Mouse (Mus musculus) mesoderm, embryonic 11.5 days (tissue): Measurements from ENCODE around the gene Micall1.
A peak's percentile ranks its signal among the peaks of the same experiment; 100 is the strongest.

Experiments used
- DNase-seq: peaks from one replicate; pipeline ENCODE4 v3.0.0-alpha.2; 2012; ENCODE audit warnings: low read depth, low spot score

Micall1 gene

GRCm38 (mm10) chr15:79108421-79109320 is at the start of gene Micall1:
Micall1 (plus strand) TSS chr15:79108898.
- peak; percentile 60 for DNase-seq

DNA sequence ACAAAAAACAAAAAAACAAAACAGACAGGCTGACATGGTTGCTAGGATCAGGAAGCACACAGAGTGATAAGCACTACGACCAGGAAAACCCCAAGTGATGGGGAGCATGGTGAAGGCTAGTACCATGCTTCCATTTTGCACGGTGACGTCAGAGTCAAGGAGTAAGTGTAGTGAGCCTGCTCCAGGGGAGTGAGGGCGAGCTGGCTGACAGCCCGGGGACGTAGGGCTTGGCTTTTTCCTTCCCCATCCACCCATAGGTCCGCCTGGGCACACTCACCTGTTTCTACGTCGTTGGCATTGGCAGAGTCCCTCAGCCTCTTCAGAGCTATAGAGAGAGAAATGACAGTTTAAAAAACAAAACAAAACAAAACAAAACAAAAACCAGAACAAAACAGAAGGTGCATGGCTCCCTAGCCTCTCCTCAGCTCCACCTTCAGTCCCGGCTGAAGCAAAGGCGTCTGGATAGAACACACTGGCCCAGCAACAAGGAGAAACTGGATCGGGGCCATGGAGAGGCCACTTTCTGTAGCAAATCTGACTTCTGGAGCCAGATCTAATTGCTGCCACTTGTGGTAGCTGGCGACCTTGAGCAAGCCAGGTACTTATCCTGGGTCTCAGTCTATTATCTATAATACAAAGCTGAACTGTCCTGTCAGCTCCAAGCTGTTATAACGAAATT is 47.7 kb upstream of the Micall1 start:
- no peak for DNase-seq

DNA sequence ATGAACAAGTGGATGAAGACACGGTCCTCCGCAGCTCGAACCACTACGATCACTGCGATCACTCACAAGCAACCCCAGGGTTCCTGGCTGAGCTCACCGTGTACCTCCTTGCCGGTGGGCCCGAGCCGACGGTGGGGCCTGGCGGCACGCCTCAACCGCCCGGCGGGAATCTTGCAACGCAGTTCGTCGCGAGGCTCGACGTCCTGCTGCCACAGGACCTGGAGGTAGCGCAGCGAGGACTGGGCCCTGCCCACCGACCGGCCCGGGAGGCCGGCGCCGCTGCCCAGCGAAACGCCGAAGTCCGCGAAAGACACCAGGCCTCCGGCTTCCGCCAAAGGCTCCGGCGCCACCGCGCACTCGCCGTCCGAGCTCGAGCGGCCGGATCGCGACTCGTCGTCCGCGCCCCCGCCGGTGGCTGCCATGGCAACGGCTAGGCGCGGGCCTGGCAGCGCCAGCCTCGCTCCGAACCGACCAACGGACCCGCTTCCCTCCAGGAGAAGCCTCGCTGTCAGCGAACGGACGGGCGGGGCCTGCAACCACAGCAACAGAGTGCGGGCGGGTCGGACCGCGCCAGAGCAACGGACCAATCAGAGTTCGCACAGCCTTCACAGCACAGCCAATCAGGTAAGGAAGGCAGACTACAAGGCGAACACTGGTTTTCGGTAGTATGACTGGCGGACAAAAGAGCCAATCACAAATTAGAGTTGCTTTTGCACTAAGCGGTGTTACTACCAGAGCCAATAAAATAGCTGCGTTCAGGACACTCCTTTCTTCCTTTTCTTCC is 46.1 kb upstream of the Micall1 start, which contains the start of gene Ankrd54:
Gene Ankrd54, minus strand, starts transcription at position 518 of the 784 bp plus-strand sequence.
- peak; percentile 99 for DNase-seq

- DNase-seq, result no peak
These were observed 45.4 kb upstream of the Micall1 start for GRCm38 (mm10) chr15:79063160-79063740.

- DNase-seq, result no peak
These were observed 43.5 kb upstream of the Micall1 start for GRCm38 (mm10) chr15:79065086-79065770.

DNA sequence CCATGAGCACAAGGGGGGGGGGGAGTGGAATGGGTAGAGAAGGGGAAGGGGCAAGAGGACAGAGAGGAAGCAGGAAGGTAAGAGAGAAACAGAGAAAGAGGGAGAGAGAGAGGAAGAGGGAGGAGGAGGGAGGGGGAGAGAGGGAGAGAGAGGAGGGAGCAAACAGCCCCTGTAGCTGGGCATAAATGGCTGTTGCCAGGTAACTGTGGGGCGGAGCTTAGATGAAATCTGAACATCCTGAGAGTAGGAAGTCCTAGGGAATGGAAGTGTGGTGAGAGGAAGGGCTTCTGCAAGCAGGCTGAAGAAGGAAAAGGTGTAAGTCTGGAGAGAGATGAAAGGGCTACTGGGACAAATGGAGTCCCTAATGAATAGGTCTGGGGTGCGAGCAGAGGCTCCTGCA is 42.4 kb upstream of the Micall1 start:
- DNase-seq, result peak; percentile 34

DNA sequence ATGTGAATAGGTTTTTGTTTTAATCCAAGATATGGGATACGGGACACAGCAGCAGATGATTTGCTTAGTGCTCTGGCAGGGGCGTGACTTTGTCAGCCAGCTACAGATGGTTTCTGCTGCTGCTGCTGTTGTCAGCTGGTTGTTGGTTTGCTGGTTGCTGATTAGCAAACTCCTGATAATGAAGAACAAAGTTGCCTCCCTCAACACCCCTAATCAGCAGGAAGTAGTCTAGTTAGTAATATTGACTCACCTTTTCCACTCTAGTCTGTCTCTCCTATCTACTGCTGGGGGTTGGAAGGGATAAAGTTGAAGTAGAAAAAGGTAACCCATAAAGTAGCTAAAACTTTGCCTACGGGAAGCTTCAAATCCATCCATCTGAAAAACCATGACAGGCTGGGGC is 41.1 kb upstream of the Micall1 start:
- no peak for DNase-seq

DNA sequence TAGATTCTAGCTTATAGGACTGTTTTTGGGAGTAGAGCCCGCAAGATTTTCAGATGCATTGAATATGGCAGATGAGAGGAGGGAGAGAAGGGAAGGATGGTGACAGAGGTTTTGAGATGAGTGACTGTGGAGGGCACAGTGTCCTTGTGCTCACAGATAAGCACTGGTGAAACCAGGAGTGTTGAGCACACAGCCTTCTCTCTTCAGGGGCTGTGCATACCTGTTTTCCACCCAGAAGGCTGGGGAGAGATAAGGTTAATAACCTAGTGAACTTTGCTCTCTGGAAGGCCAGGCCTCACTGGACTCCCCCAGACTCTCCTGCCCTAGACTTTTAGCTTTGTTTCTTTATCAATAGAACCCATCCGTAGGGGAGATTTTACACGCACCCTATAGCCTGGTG is 40.3 kb upstream of the Micall1 start:
- DNase-seq, result no peak

DNA sequence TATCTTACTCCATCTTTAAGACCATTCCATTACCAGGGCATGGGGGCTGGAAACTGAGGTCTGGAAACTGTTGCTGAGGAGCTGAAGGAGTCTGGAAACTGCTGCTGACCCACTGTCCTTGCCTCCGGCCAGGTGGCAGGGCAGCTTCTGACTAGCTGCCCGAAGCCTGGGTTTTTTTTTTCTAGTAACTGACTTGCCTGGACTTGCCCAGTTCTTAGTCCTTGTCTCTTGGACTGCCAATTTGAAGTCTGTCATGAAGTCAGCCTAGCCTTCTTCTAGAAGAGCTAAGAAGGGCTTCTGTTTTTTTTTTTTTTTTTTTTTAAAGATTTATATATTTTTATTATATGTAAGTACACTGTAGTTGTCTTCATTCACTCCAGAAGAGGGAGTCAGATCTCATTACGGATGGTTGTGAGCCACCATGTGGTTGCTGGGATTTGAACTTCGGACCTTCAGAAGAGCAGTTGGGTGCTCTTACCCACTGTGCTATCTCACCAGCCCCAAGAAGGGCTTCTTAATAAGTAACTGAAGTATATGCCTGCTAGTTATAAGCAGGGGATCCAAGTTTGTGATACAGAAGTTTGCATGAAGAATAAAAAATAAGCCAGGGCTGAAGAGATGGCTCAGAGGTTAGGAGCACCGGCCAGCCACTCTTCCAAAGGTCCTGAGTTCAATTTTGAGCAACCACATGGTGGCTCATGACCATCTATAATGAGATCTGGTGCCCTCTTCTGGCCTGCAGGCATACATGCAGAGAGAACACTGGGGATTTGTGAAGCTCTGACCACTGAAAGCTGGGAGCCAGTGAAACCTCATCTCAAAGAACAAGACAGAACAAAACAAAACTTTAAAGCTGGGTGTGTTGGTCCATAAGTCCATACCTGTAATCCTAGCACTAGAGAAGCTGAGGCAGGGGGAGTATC is 37.3 kb upstream of the Micall1 start:
- peak; percentile 32 for DNase-seq

GRCm38 (mm10) chr15:79073752-79074151 is 34.9 kb upstream of the Micall1 start:
- no peak for DNase-seq

DNA sequence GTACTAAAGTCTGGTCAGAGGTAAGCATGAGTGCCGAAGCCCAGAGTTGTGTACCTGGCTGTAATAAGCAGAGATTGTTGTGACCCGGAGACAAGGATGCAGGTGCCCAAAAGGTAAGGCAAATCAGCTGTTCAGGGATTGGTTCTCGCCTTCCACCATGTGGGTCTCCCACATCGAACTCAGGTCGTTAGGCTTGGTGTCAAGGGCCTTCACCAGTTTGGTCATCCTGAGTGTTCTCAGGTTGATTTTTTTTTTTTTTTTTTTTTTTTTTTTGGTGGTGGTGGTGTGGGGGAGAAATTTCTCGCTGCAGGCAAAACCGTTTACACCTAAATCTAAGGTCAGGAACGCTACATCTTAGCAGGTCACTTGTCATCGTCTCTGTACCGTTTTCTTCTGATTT is 34.3 kb upstream of the Micall1 start:
- no peak for DNase-seq

DNA sequence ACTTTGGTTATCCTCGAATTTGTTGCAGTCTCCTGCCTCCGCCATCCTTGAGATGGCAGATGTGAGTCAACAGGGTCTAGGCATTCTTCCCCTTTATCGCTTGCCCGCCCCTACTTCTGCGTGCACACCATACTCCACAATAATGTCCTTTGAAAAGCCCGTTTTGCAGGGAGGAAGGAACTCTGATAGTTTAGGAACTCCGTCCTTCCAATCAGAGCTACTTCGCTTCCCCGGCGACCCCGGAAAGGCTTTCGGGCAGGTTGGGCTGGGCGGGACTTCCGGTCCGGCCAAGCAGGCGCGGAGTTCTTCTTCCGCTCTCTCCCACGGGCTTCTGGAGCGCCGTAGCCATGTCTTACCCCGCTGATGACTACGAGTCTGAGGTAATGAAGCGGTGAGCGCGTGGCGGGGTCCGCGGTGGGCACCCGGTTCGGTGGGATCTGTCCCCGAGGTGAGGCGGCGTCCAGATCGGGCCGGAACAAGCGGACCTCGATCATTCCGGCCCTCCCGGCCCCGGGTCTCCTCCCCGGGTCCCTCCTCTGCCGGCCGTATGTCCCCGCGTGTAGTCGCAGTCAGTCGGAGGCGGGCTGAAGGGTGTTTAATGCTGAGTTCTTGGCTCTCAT is 33.7 kb upstream of the Micall1 start, which contains the start of gene Eif3l:
Gene Eif3l, plus strand, starts transcription at position 267 of the 620 bp plus-strand sequence.
- DNase-seq, result peak; percentile 89

DNA sequence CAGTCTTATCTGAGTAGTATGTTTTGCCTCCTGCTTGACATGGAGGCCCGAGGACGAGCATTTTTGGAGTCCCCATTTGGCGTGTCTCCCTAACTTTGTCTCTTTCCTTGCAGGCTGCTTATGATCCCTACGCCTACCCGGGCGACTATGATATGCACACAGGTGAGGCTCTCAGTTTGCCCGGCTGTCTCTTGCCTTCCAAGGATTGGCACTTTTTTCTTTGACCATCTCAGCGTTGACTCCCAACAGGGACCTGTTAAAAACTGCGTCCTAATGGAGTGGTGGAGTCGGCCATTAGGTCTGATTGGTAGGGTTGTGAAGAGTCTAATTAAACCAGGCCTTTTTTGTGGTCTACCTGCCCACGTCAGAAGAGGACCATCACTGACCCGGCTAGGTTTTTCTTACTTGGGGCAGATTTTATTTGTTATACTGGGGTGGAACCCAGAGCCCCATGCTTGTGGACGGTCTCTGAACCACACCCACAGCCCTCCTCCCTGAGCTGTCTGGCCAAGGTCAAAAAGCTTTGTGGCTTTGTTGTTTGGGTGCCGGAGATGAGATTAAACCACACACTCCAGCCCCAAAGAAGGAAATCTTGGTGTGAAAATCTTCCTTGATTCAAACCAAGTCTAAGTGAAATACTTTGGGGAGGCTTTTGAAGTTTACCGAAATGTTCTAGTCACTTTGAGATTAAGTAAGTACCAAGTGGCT is 32.9 kb upstream of the Micall1 start:
- no peak for DNase-seq

DNA sequence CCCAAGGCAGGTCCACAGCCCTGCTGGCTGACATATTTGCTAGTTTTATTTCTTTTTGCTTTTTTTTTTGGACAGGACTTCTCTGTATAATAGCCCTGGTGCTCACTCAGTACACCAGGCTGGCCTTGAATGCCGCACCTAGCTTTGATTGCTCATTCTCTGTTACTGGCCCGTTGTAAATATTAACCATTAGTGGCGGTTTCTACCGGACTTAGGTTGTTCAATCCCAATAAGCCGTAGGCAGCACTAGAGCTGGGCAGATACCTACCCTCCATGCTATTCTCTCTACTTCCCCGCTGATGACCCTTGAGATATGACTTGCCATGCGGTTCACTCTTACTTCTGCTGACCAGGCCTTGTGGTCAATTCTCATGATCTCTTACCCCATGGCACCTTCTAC is 29.1 kb upstream of the Micall1 start:
- DNase-seq, result no peak

GRCm38 (mm10) chr15:79092284-79092683 is 16.4 kb upstream of the Micall1 start:
- no peak for DNase-seq

DNA sequence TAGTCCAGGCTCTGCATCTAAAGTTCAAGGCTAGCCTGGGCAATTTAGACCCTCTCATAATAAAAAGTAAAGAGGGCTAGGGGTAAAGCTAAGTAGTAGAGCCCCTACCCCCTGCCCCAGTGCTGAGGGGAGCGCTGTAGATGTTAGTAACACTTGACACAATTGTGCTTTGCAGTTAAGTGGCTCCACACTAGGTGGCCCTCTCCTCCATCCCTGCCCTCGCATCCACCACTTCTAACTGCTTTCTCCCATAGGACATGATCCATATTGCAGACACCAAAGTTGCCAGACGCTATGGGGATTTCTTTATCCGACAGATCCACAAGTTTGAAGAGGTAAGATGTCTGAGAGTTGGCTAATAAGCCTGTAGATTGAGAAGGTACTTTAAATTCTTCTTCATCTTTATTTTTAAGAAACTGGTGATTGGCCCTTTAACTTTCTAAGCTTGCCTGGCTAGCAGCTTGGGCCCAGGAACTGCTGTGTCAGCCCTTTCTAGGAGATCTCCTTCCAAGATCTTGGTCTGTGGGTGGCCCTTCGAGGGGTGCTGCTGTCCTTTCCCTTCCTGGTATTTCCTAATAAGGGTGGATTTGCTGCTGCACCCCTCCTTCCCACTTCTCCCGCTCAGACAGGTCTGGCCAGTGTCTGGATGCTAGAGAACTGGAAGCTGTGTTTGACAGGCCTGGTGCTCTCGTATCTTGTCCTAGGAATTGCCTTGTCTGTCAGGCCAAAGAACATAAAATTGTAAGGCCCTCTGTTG is 15.4 kb upstream of the Micall1 start:
- DNase-seq, result no peak

- DNase-seq, result no peak
These were observed 13.2 kb upstream of the Micall1 start for GRCm38 (mm10) chr15:79095483-79095882.

DNA sequence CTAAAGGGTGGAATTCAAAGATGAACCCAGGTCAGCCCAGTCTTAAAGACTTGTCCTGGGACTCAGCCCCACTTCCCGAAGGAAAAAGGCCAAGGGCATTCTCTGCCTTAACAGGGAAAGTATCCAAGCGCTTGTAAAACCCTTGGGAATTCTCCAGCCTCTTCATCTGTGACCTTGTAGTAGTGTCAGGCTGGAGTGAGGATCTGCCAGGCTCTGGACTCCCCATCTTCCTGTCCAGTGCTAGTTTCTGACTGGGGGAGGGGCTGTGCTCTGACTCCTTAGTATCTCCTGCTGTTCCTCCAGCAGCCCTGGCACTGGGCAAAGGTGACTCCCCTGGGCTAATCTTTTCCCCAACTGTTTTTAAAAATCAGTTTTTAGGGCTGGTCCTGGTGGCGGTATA is 12.1 kb upstream of the Micall1 start:
- no peak for DNase-seq
